Mouse (Mus musculus): ENCODE results near the gene Fndc1.

DNA sequence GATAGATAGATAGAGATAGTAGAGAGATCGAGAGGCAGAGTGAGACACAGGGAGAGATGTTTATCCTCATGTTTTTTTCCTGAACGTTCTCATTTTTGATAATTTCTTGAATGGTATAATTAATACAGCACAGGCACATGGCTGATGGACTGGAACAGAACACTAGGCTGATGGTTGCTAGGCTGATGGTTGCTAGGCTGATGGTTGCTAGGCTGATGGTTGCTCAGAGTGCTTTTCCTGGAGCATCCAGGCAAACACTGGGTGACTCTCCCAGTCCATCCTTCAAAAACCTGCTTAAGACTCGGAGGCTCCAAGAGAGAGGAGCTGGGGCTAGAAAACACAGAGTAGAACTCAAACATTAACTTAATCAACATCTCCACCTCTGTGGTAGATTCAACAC is 80.3 kb downstream of the Fndc1 start:
- no peak for TF ChIP-seq CTCF (IDR thresholded peaks at IDR 0.05; ENCODE audit: borderline replicate concordance, insufficient read depth, low read length)
- TF ChIP-seq POLR2A (IDR thresholded peaks at IDR 0.05; ENCODE audit: low read depth, low read length), result no peak

All from embryonic fibroblast, embryonic 13.5 days (primary cell).